Mouse (Mus musculus) intestine, embryonic 15.5 days (tissue): ENCODE results near the gene Ubiad1. TPM values are rescaled to one million over a fixed set of nuclear protein-coding genes. Genes with fewer than 3 reads are reported as not detected.

Experiments used
- ATAC-seq: fragments of 200-750 bp; cut with Nextera tagmentation; 2 replicates; pipeline ENCODE4 v1.8.0; 2017; ENCODE audit warnings: moderate TSS enrichment, moderate library complexity
- H3K27ac ChIP-seq: fragments of 300-500 bp; sonication (generic); 2 replicates; pipeline ENCODE4 v1.5.1; 2015; ENCODE audit warnings: mild to moderate bottlenecking, inconsistent platforms
- H3K27me3 ChIP-seq: fragments of 300-500 bp; sonication (generic); replicated peaks from 2 replicates; pipeline ENCODE4 v1.6.1; 2015; ENCODE audit warnings: inconsistent platforms
- H3K36me3 ChIP-seq: fragments of 300-500 bp; sonication (generic); 2 replicates; pipeline ENCODE4 v1.6.1; 2015; ENCODE audit warnings: inconsistent platforms
- H3K4me1 ChIP-seq: fragments of 300-500 bp; sonication (generic); replicated peaks from 2 replicates; pipeline ENCODE4 v1.6.1; 2015; ENCODE audit warnings: inconsistent platforms
- H3K4me2 ChIP-seq: fragments of 300-500 bp; sonication (generic); replicated peaks from 2 replicates; pipeline ENCODE4 v1.6.1; 2015; ENCODE audit warnings: mild to moderate bottlenecking, inconsistent platforms
- H3K4me3 ChIP-seq: fragments of 300-500 bp; sonication (generic); replicated peaks from 2 replicates; pipeline ENCODE4 v1.5.1; 2015; ENCODE audit warnings: inconsistent platforms
- H3K9ac ChIP-seq: fragments of 300-500 bp; sonication (generic); 2 replicates; pipeline ENCODE4 v1.6.1; 2015; ENCODE audit warnings: inconsistent platforms
- H3K9me3 ChIP-seq: fragments of 300-500 bp; sonication (generic); 2 replicates; pipeline ENCODE4 v1.6.1; 2016; ENCODE audit warnings: inconsistent platforms
- WGBS: fragments of 180-500 bp; shearing (Covaris S2); methylation state at CpG from one replicate; pipeline ENCODE4 v1.1.7; 2015; 5-methylcytosine and 5-hydroxymethylcytosine counted together
- polyA plus RNA-seq: library from polyadenylated mRNA; unstranded; fragments of >200 nt; fragmentation: Nextera tagmentation; extraction: Ambion mirVana; gene quantifications from 2 replicates; pipeline ENCODE4 v1.2.1, GENCODE M21; 2015

Gene Ubiad1
- polyA plus RNA-seq, 1 experiment from 2014 or later: 22.0 TPM

GRCm38 (mm10) chr4:148442598-148442997 lies 2.0 kb downstream of the Ubiad1 start:
- H3K27me3 ChIP-seq: no peaks in the 10 kb centered on the region
- H3K9ac ChIP-seq: no peak overlapping the region
- H3K9me3 ChIP-seq: no peaks in the 10 kb centered on the region
- H3K36me3 ChIP-seq: no peaks in the 10 kb centered on the region
- no peak overlapping the region for H3K4me3 ChIP-seq
- 0 out of 2 replicates have a peak, but pooled peaks cover 9% of the 10 kb centered on the region for H3K4me1 ChIP-seq
- WGBS: 90% methylated on average over 7 of the region's 7 CpGs
- no peak for ATAC-seq
- H3K4me2 ChIP-seq: 0 out of 2 replicates have a peak overlapping the region, but pooled peaks have one; percentile 22
- H3K27ac ChIP-seq: no peak overlapping the region

GRCm38 (mm10) chr4:148441931-148442330 lies 2.6 kb downstream of the Ubiad1 start:
- Histone ChIP-seq H3K27ac (no peak overlapping the region), H3K4me3 (no peak overlapping the region), H3K9me3 (no peaks in the 10 kb centered on the region), H3K27me3 (no peaks in the 10 kb centered on the region), H3K4me2 (no peak overlapping the region), H3K9ac (no peak overlapping the region), H3K36me3 (no peaks in the 10 kb centered on the region), H3K4me1 (0 out of 2 replicates have a peak, but pooled peaks cover 9% of the 10 kb centered on the region)
- 88% methylated on average over 5 of the region's 5 CpGs for WGBS
- no peak for ATAC-seq

- peaks cover 4% of the 10 kb centered on the region; the same call in 1 of the 2 replicates for H3K36me3 ChIP-seq
- H3K4me3 ChIP-seq: no peak overlapping the region
- WGBS: 72% methylated on average over 6 of the region's 6 CpGs
- ATAC-seq: no peak
- no peaks in the 10 kb centered on the region for H3K9me3 ChIP-seq
- H3K9ac ChIP-seq: no peak overlapping the region
- H3K27ac ChIP-seq: no peak overlapping the region
- H3K4me2 ChIP-seq: no peak overlapping the region
- no peaks in the 10 kb centered on the region for H3K4me1 ChIP-seq
- H3K27me3 ChIP-seq: no peaks in the 10 kb centered on the region
Measured at GRCm38 (mm10) chr4:148435657-148436330, 8.8 kb downstream of the Ubiad1 start.

- WGBS: 94% methylated on average over 3 of the region's 3 CpGs
- Histone ChIP-seq H3K36me3 (peaks cover 4% of the 10 kb centered on the region; the same call in 1 of the 2 replicates), H3K9ac (no peak overlapping the region), H3K4me2 (no peak overlapping the region), H3K27me3 (no peaks in the 10 kb centered on the region), H3K4me3 (no peak overlapping the region), H3K27ac (no peak overlapping the region), H3K9me3 (no peaks in the 10 kb centered on the region), H3K4me1 (no peaks in the 10 kb centered on the region)
- no peak for ATAC-seq
Measured at GRCm38 (mm10) chr4:148435106-148435505, 9.5 kb downstream of the Ubiad1 start.

- H3K4me1 ChIP-seq: no peaks in the 10 kb centered on the region
- ATAC-seq: no peak
- peaks cover 4% of the 10 kb centered on the region; the same call in 1 of the 2 replicates for H3K36me3 ChIP-seq
- no peaks in the 10 kb centered on the region for H3K27me3 ChIP-seq
- H3K9ac ChIP-seq: no peak overlapping the region
- no peaks in the 10 kb centered on the region for H3K9me3 ChIP-seq
- no peak overlapping the region for H3K4me3 ChIP-seq
- no peak overlapping the region for H3K4me2 ChIP-seq
- WGBS: 81% methylated on average over 4 of the region's 4 CpGs
- H3K27ac ChIP-seq: no peak overlapping the region
Measured at GRCm38 (mm10) chr4:148434554-148434953, 10.0 kb downstream of the Ubiad1 start.

GRCm38 (mm10) chr4:148433813-148434212 lies 10.8 kb downstream of the Ubiad1 start:
- 72% methylated on average over 5 of the region's 5 CpGs for WGBS
- H3K27ac ChIP-seq: no peak overlapping the region
- no peaks in the 10 kb centered on the region for H3K4me1 ChIP-seq
- no peak overlapping the region for H3K4me3 ChIP-seq
- peak; percentile 54 for ATAC-seq
- H3K4me2 ChIP-seq: no peak overlapping the region
- H3K36me3 ChIP-seq: peaks cover 4% of the 10 kb centered on the region; the same call in 1 of the 2 replicates
- H3K27me3 ChIP-seq: no peaks in the 10 kb centered on the region
- no peak overlapping the region for H3K9ac ChIP-seq
- no peaks in the 10 kb centered on the region for H3K9me3 ChIP-seq

GRCm38 (mm10) chr4:148433336-148433735 lies 11.2 kb downstream of the Ubiad1 start:
- H3K4me2 ChIP-seq: no peak overlapping the region
- H3K27ac ChIP-seq: no peak overlapping the region
- H3K9ac ChIP-seq: no peak overlapping the region
- H3K4me3 ChIP-seq: no peak overlapping the region
- H3K27me3 ChIP-seq: no peaks in the 10 kb centered on the region
- no peaks in the 10 kb centered on the region for H3K4me1 ChIP-seq
- ATAC-seq: peak; percentile 58
- 74% methylated on average over 18 of the region's 18 CpGs for WGBS
- H3K36me3 ChIP-seq: peaks cover 4% of the 10 kb centered on the region; the same call in 1 of the 2 replicates
- H3K9me3 ChIP-seq: no peaks in the 10 kb centered on the region

GRCm38 (mm10) chr4:148432488-148432887 lies 12.1 kb downstream of the Ubiad1 start:
- no peaks in the 10 kb centered on the region for H3K27me3 ChIP-seq
- no peak overlapping the region for H3K27ac ChIP-seq
- no peaks in the 10 kb centered on the region for H3K4me1 ChIP-seq
- H3K9me3 ChIP-seq: no peaks in the 10 kb centered on the region
- H3K4me3 ChIP-seq: no peak overlapping the region
- no peak overlapping the region for H3K9ac ChIP-seq
- no peak for ATAC-seq
- 74% methylated on average over 4 of the region's 4 CpGs for WGBS
- peaks cover 4% of the 10 kb centered on the region; the same call in 1 of the 2 replicates for H3K36me3 ChIP-seq
- H3K4me2 ChIP-seq: no peak overlapping the region

GRCm38 (mm10) chr4:148430880-148431519 lies 13.6 kb downstream of the Ubiad1 start:
- 80% methylated on average over 11 of the region's 11 CpGs for WGBS
- Histone ChIP-seq H3K4me3 (no peak overlapping the region), H3K27me3 (no peaks in the 10 kb centered on the region), H3K4me2 (no peak overlapping the region), H3K9ac (no peak overlapping the region), H3K4me1 (no peaks in the 10 kb centered on the region), H3K36me3 (peaks cover 4% of the 10 kb centered on the region; the same call in 1 of the 2 replicates), H3K9me3 (no peaks in the 10 kb centered on the region), H3K27ac (no peak overlapping the region)
- no peak for ATAC-seq

GRCm38 (mm10) chr4:148429686-148430085 lies 14.9 kb downstream of the Ubiad1 start:
- Histone ChIP-seq H3K4me2 (no peak overlapping the region), H3K9me3 (no peaks in the 10 kb centered on the region), H3K4me3 (no peak overlapping the region), H3K36me3 (peaks cover 2% of the 10 kb centered on the region; the same call in 1 of the 2 replicates), H3K9ac (no peak overlapping the region), H3K27ac (no peak overlapping the region), H3K4me1 (no peaks in the 10 kb centered on the region), H3K27me3 (no peaks in the 10 kb centered on the region)
- 25% methylated on average over 6 of the region's 6 CpGs for WGBS
- ATAC-seq: no peak

- Histone ChIP-seq H3K4me3 (no peak overlapping the region), H3K4me1 (no peaks in the 10 kb centered on the region), H3K27ac (no peak overlapping the region), H3K4me2 (no peak overlapping the region), H3K27me3 (no peaks in the 10 kb centered on the region), H3K9ac (no peak overlapping the region), H3K36me3 (no peaks in the 10 kb centered on the region; the same call in 1 of the 2 replicates), H3K9me3 (no peaks in the 10 kb centered on the region)
- WGBS: 82% methylated on average over 11 of the region's 11 CpGs
- ATAC-seq: no peak
Measured at GRCm38 (mm10) chr4:148429121-148429520, 15.4 kb downstream of the Ubiad1 start.

- no peak overlapping the region for H3K4me3 ChIP-seq
- H3K4me1 ChIP-seq: no peaks in the 10 kb centered on the region
- 78% methylated on average over 5 of the region's 5 CpGs for WGBS
- no peaks in the 10 kb centered on the region for H3K27me3 ChIP-seq
- no peak overlapping the region for H3K9ac ChIP-seq
- no peaks in the 10 kb centered on the region for H3K9me3 ChIP-seq
- H3K27ac ChIP-seq: no peak overlapping the region
- no peak for ATAC-seq
- H3K36me3 ChIP-seq: no peaks in the 10 kb centered on the region; the same call in 1 of the 2 replicates
- no peak overlapping the region for H3K4me2 ChIP-seq
Measured at GRCm38 (mm10) chr4:148428544-148428943, 16.0 kb downstream of the Ubiad1 start.
